Mouse (Mus musculus) brain, adult 2 months (tissue): ENCODE results near the gene Ttc34.

Experiments
- DNase-seq: peaks from one replicate; pipeline ENCODE4 v3.0.0; 2011; ENCODE audit warnings: low read depth, low spot score

The Ttc34 gene

GRCm38 (mm10) chr4:154895549-154895948 is 58.3 kb downstream of the Ttc34 start:
- peak; percentile 69 for DNase-seq

GRCm38 (mm10) chr4:154897676-154898465 is 60.6 kb downstream of the Ttc34 start:
- DNase-seq = peak; percentile 72

GRCm38 (mm10) chr4:154898506-154899446 is 61.5 kb downstream of the Ttc34 start, which contains the start of gene Fam213b:
TSS of gene Fam213b (minus strand) at chr4:154899135.
- DNase-seq = peak; percentile 98

GRCm38 (mm10) chr4:154902371-154902770 is 65.1 kb downstream of the Ttc34 start:
- no peak for DNase-seq

GRCm38 (mm10) chr4:154904185-154905071 is 67.2 kb downstream of the Ttc34 start:
- DNase-seq = peak; percentile 96

- peak; percentile 93 for DNase-seq
Measured at GRCm38 (mm10) chr4:154907833-154908232, 70.6 kb downstream of the Ttc34 start.

GRCm38 (mm10) chr4:154908490-154908889 is 71.2 kb downstream of the Ttc34 start:
- DNase-seq = no peak

GRCm38 (mm10) chr4:154910606-154911522 is 73.6 kb downstream of the Ttc34 start:
- DNase-seq = peak; percentile 49

GRCm38 (mm10) chr4:154911644-154912043 is 74.4 kb downstream of the Ttc34 start:
- DNase-seq = no peak

GRCm38 (mm10) chr4:154913845-154914244 is 76.6 kb downstream of the Ttc34 start:
- DNase-seq = no peak

- DNase-seq = no peak
Measured at GRCm38 (mm10) chr4:154914252-154914651, 77.0 kb downstream of the Ttc34 start.

GRCm38 (mm10) chr4:154914707-154915106 is 77.4 kb downstream of the Ttc34 start:
- DNase-seq = no peak

GRCm38 (mm10) chr4:154915286-154915685 is 78.0 kb downstream of the Ttc34 start:
- no peak for DNase-seq

- DNase-seq = no peak
Measured at GRCm38 (mm10) chr4:154916662-154917061, 79.4 kb downstream of the Ttc34 start.
